Mouse (Mus musculus): ENCODE results near the gene Itfg2.

The Itfg2 gene

GRCm38 (mm10) chr6:128383752-128384151 lies 41.0 kb downstream of the Itfg2 start:
- peak; percentile 90 for DNase-seq (ENCODE audit: low read depth, low spot score)

GRCm38 (mm10) chr6:128381254-128381653 lies 43.5 kb downstream of the Itfg2 start:
- peak; percentile 72 for DNase-seq (ENCODE audit: low read depth, low spot score)

GRCm38 (mm10) chr6:128380594-128381167 lies 44.0 kb downstream of the Itfg2 start:
- DNase-seq (ENCODE audit: low read depth, low spot score): peak; percentile 34

- no peak for DNase-seq (ENCODE audit: low read depth, low spot score)
Measured at GRCm38 (mm10) chr6:128379636-128380035, 45.1 kb downstream of the Itfg2 start.

- DNase-seq (ENCODE audit: low read depth, low spot score): no peak
Measured at GRCm38 (mm10) chr6:128376371-128377085, 48.2 kb downstream of the Itfg2 start.

- DNase-seq (ENCODE audit: low read depth, low spot score): no peak
Measured at GRCm38 (mm10) chr6:128375192-128375591, 49.5 kb downstream of the Itfg2 start, which contains the start of the genes Tex52 and Gm44596. Tex52 (plus strand) TSS chr6:128375456. Gm44596 (plus strand) TSS chr6:128375503.

- no peak for DNase-seq (ENCODE audit: low read depth, low spot score)
Measured at GRCm38 (mm10) chr6:128370040-128370439, 54.7 kb downstream of the Itfg2 start.

- DNase-seq (ENCODE audit: low read depth, low spot score): no peak
Measured at GRCm38 (mm10) chr6:128366466-128366865, 58.3 kb downstream of the Itfg2 start.

- DNase-seq (ENCODE audit: low read depth, low spot score): no peak
Measured at GRCm38 (mm10) chr6:128364721-128365120, 60.0 kb downstream of the Itfg2 start.

- DNase-seq (ENCODE audit: low read depth, low spot score): peak; percentile 63
Measured at GRCm38 (mm10) chr6:128363007-128363825, 61.5 kb downstream of the Itfg2 start.

- peak; percentile 89 for DNase-seq (ENCODE audit: low read depth, low spot score)
Measured at GRCm38 (mm10) chr6:128362381-128363006, 62.2 kb downstream of the Itfg2 start, which contains the start of the genes Rhno1 and Foxm1. Rhno1 (minus strand) TSS chr6:128362911. Foxm1 (plus strand) TSS chr6:128362967.

- DNase-seq (ENCODE audit: low read depth, low spot score): no peak
Measured at GRCm38 (mm10) chr6:128361901-128362300, 62.8 kb downstream of the Itfg2 start.

All from A20 (cell line).